Mouse (Mus musculus) ovary, adult 18-20 months (tissue): ENCODE results near the gene Gm10681.
A peak's percentile ranks its signal among the peaks of the same experiment; 100 is the strongest.
"Not testable (repeated sequence)": the region's sequence is repeated elsewhere in the genome, so short reads cannot be mapped to it uniquely, and the experiment has no call there.

ENCODE experiments used
- DNase-seq: peaks from one replicate; pipeline ENCODE4 v3.0.0; 2022; ENCODE audit warnings: low spot score, mixed read lengths

Gene Gm10681

DNA sequence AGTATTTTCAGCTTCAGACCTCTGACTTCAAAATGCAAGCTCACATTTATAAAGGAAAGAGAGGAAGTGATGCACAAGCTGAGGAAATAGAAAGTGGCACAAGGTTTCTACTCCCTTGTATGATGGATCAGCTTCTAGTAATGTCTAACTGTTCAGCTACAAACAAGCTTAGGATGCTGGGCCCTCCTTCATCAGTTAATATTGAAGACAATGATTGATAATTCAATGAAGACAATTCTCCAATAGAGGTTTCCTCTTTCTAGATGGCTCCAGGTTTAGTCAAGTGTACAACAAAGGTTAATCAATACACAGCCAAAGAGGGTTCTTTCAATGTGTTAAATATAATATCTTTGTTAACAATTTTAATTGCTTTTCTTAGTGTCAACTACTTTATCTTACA is at the start of gene Gm10681:
Gm10681 (minus strand) TSS at position 101 of the 400 bp plus-strand sequence.
- no peak for DNase-seq

- DNase-seq: no peak
Measured at GRCm38 (mm10) chr3:98635145-98635544, 46.5 kb upstream of the Gm10681 start.

DNA sequence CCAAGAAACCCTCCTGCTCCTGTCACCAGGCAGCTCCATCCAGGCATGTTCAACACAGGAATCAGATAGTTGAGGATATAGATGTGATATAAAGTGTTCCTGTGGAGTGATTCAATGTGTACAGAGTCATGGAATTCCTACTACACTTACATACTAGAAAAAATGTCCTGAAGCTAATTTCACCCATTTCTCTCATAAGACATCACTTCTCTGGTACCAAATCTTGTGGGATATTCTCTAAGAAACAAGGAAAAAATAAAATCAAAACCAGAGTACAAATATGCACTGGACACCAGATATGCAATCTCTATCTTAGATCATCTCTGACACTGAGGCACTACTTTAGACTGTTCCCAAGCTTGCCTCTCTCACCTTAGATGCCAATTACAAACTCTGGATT is 41.5 kb upstream of the Gm10681 start, which contains the start of gene Hsd3b5:
Hsd3b5 (minus strand) TSS at position 101 of the 400 bp plus-strand sequence.
- no peak for DNase-seq

GRCm38 (mm10) chr3:98629633-98630032 is 41.0 kb upstream of the Gm10681 start:
- DNase-seq: no peak

- DNase-seq: not testable (repeated sequence)
Measured at GRCm38 (mm10) chr3:98616786-98617185, 28.2 kb upstream of the Gm10681 start.

DNA sequence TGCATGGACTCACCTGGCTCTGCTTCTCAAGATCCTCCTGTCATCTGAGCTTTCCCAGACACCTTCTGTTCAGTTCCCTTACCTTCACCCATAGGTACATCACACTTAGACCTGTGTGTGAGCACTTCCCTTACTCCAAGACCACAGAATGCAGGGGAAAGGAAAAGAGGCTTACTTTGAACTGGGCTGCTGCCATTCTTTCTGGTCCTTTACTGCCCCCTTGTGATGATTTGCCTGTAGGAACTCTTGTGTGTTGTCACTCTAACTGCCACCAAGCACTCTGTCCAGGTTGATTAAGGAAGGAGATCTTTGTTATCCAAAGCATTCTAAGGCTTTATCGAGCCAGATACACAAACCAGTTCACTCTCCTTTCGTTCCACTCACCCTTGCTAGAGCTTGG is 27.6 kb upstream of the Gm10681 start:
- DNase-seq: not testable (repeated sequence)

DNA sequence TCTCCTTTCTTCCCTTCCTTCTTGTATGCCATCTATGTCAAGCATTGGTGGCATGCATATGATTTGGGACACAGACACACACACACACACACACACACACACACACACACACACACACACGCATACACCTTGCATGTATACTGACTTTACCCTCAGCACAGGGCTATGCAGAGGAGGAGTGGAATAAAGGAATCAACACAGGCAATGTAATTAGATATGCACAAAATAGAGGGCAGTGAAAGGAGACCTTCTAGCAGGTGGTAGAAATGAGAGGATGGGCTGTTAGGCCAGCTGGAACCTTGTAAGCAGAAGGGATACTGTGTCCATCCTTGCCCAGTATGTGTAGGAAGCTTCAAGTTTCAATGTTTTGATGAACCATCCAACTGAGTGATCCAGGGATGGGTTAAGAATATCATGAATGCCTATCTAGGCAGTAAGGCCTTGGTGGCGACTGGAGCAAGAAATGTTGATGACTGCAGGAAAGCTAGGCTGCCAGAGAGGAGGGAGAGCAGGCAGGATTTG is 25.9 kb upstream of the Gm10681 start:
- DNase-seq: not testable (repeated sequence)

DNA sequence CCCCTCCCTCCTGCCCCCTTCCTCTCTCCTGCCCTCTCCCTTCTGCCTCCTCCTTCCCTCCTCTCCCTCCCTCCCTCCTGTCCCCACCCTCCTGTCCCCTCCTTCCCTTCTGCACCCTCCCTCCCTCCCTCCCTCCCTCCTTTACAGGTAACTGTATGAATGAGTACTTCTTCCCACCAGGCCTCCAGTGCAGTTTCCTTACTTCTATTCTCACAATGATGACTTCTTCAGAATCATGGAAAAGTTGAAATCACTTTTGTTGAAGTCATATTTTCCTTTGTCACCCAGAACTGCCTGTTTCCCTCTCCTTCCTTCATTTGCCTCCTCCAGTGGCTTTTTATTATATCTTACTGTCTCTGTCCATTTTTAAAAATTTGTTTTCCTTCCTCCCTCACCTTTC is 25.4 kb upstream of the Gm10681 start:
- no peak for DNase-seq

DNA sequence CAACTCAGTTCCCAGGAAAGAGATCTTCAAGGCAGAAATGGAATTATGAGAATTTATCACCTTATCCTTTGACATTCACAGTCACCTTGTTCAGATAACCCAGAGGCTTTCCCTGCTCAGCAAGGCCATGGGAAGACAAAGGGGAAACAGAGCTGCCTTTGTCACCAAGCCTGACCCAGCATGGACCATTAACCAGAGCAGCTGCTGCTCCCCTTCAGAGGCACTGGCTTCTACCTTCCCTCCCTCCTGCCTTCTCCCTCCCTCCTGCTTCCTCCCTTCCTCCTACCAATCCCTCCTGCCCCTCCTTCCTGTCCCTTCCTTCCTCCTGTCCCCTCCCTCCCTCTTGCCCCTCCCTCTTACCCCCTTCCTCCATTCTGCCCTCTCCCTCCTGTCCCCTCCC is 24.9 kb upstream of the Gm10681 start:
- DNase-seq: not testable (repeated sequence)

GRCm38 (mm10) chr3:98587721-98588120 is 886 bp downstream of the Gm10681 start:
- DNase-seq: no peak

- DNase-seq: not testable (repeated sequence)
Measured at GRCm38 (mm10) chr3:98582622-98583021, 6.0 kb downstream of the Gm10681 start.

DNA sequence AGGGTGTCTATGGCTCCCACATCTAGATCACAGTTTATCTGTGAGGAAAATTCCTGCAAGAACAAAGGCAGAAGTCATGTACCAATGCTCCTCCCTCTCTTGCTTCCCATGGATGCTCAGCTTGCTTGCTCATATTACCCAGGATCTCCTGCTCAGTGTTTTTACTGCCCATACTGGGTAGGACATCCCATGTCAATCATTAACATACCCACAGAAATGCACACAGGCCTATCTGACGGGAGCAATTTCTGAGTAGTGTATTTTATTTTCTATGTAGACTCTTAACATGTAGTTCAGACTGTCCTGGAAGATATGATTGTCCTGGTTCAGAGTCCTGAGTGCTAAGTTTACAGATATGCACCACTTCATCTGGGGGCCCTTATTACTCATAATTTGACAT is 6.4 kb downstream of the Gm10681 start:
- not testable (repeated sequence) for DNase-seq

GRCm38 (mm10) chr3:98581024-98581423 is 7.6 kb downstream of the Gm10681 start:
- peak; percentile 11 for DNase-seq

DNA sequence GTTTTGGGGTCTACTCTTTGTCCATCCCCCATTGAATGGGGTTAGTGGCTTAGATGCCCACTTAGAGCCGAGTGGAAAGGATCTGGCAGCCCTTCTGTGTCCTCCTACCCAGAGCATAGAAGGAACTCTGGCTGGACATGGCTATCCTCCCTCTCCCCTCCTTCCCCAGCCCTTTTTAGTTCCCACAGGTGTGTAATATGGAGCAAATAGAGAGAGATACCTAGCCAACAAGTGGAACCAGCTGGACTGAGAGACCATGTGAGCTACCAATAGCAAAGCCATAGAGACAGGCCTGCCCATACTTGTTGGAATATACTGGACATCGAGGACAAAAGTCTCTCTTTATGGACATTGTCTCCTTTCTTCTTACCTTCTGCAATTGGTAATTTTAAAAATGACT is 20.9 kb downstream of the Gm10681 start:
- not testable (repeated sequence) for DNase-seq

- not testable (repeated sequence) for DNase-seq
Measured at GRCm38 (mm10) chr3:98564894-98565293, 23.7 kb downstream of the Gm10681 start.

GRCm38 (mm10) chr3:98563831-98564230 is 24.8 kb downstream of the Gm10681 start:
- DNase-seq: not testable (repeated sequence)

GRCm38 (mm10) chr3:98560711-98561110 is 27.9 kb downstream of the Gm10681 start:
- DNase-seq: not testable (repeated sequence)

- DNase-seq: not testable (repeated sequence)
Measured at GRCm38 (mm10) chr3:98550832-98551231, 37.8 kb downstream of the Gm10681 start.

- DNase-seq: not testable (repeated sequence)
Measured at GRCm38 (mm10) chr3:98550215-98550614, 38.4 kb downstream of the Gm10681 start.

GRCm38 (mm10) chr3:98548495-98548894 is 40.1 kb downstream of the Gm10681 start:
- DNase-seq: not testable (repeated sequence)

- not testable (repeated sequence) for DNase-seq
Measured at GRCm38 (mm10) chr3:98547641-98548040, 41.0 kb downstream of the Gm10681 start.

GRCm38 (mm10) chr3:98524978-98525377 is 63.6 kb downstream of the Gm10681 start:
- not testable (repeated sequence) for DNase-seq

- not testable (repeated sequence) for DNase-seq
Measured at GRCm38 (mm10) chr3:98524552-98524951, 64.1 kb downstream of the Gm10681 start.

DNA sequence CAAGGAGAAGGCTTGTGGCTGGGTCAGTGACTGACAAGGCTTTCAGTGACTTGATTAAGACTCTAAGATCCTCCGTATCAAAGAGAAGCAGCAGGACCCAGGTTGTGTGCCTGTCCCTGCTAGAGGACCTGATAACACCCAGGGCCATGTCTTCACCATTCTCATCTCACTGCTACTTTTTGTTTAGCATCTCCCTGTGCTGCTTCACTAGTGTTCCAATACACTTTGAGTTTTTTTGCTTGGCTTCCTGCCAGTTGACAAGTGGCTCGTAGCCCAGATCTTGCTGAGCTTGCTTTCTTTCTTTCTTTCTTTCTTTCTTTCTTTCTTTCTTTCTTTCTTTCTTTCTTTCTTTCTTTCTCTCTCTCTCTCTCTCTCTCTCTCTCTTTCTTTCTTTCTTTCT is 65.8 kb downstream of the Gm10681 start:
- not testable (repeated sequence) for DNase-seq
